Mouse (Mus musculus) gastrocnemius, adult 2 months (tissue): ENCODE results near the gene 1700025C18Rik. TPM values are rescaled to one million over a fixed set of nuclear protein-coding genes. Genes with fewer than 3 reads are reported as not detected.
A peak's percentile ranks its signal among the peaks of the same experiment; 100 is the strongest.

Experiments used
- DNase-seq: peaks from one replicate; pipeline ENCODE4 v3.0.0; 2022
- H3K27ac ChIP-seq: fragments of 200-600 bp; 2 replicates; pipeline ENCODE4 v1.8.1; 2022; ENCODE audit warnings: mild to moderate bottlenecking
- H3K4me3 ChIP-seq: fragments of 200-600 bp; 2 replicates; pipeline ENCODE4 v1.8.1; 2022; ENCODE audit warnings: mild to moderate bottlenecking, moderate library complexity
- CTCF ChIP-seq: fragments of 200-600 bp; IDR thresholded peaks from 2 replicates; pipeline ENCODE4 v1.8.1; 2022; ENCODE audit warnings: antibody characterized with exemption, mild to moderate bottlenecking, moderate library complexity
- intact Hi-C: fragments of 180-260 bp; cut with DNase I; formaldehyde crosslinking; loops from one replicate; pipeline ENCODE4 v1.15.1; 2025
- long read RNA-seq, 2 experiments: library from polyadenylated mRNA; stranded (forward); transcript quantifications; one replicate each; pipeline ENCODE4 v2.0.0; 2021
- total RNA-seq, 2 experiments: library from RNA; stranded (reverse); gene quantifications; 2 replicates each; pipeline ENCODE4 v1.2.3; 2021

1700025C18Rik gene
- total RNA-seq = not detected
- long read RNA-seq, experiment 1 = 0 reads
- long read RNA-seq, experiment 2 = 0 reads

DNA sequence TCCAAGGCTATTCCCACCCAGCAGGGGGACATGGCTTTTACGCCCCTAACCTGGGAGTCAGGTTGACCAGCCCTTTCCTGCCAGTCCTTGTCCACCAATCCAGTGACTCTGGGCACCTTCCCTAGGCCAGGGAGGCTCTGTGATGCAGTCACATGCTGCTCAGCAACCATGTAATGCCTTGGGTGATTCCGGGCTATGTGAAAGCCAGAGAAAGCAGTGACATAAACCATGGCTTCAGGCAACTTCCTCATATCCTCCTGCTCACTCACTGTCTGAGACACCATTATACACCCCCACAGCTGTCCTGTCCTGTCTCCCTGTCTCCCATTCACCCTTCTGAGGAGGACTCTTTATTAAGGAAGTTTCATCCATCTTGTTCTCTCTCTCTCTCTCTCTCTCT, at the start of gene 1700025C18Rik:
1700025C18Rik (minus strand) TSS at position 101 of the 400 bp plus-strand sequence.
- Histone ChIP-seq H3K4me3 (no peak within 1 kb of the TSS), H3K27ac (no peak within 1 kb of the TSS)
- intact Hi-C loops = no loop called here
- no peak for DNase-seq
- TF ChIP-seq CTCF = no peak

DNA sequence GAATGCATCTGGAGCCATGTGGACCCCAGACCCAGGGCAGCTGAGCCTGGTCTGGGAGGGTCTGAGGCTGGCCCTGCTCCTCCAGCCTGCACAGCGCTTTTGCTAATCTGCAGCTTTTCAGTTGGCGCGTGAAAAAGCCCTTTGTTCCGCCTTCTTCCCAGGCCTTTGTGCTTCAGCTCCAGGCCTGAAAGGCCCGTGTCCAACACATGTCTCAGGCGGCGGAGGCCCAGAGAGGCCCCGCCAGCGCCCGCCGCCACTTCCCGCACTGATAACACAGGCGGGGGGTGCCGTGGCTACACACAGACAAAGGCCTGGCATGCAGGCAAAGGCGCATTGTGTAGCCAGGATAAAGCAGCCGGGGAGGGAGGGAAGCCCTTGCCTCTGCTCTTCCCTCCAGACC, 45.5 kb upstream of the 1700025C18Rik start:
- Histone ChIP-seq H3K27ac (no peak overlapping the region), H3K4me3 (no peak overlapping the region)
- DNase-seq = no peak
- intact Hi-C loops = no loop called here
- TF ChIP-seq CTCF = no peak

- TF ChIP-seq CTCF = no peak
- H3K4me3 ChIP-seq = no peak overlapping the region
- intact Hi-C loops = no loop called here
- no peak overlapping the region for H3K27ac ChIP-seq
- DNase-seq = no peak
These were observed 43.0 kb upstream of the 1700025C18Rik start for GRCm38 (mm10) chr2:165133566-165133965.

GRCm38 (mm10) chr2:165131428-165131827, 40.9 kb upstream of the 1700025C18Rik start:
- TF ChIP-seq CTCF = no peak
- intact Hi-C loops = no loop called here
- Histone ChIP-seq H3K4me3 (no peak overlapping the region), H3K27ac (no peak overlapping the region)
- DNase-seq = no peak

DNA sequence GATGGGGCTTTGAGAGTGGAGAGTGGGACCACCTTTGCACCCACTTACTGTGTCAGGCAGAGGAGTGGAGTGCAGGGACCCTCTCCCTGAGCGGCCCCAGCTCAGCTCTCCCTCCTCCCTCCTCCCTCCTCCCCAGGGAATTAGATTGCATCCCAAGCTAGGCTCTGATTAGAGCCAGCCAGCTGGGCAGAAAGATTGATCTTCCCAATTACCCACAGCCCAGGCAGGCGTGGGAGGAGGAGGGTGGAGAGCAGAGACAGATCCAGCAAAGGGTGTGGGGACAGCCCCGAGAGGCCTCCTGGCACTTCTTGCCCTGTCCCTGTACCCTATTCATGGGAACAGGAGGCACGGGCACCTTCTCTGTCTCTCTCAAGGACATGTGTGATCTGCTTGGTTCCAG, 38.6 kb upstream of the 1700025C18Rik start:
- intact Hi-C loops = no loop called here
- Histone ChIP-seq H3K27ac (no peak overlapping the region), H3K4me3 (no peak overlapping the region)
- no peak for TF ChIP-seq CTCF
- DNase-seq = no peak

DNA sequence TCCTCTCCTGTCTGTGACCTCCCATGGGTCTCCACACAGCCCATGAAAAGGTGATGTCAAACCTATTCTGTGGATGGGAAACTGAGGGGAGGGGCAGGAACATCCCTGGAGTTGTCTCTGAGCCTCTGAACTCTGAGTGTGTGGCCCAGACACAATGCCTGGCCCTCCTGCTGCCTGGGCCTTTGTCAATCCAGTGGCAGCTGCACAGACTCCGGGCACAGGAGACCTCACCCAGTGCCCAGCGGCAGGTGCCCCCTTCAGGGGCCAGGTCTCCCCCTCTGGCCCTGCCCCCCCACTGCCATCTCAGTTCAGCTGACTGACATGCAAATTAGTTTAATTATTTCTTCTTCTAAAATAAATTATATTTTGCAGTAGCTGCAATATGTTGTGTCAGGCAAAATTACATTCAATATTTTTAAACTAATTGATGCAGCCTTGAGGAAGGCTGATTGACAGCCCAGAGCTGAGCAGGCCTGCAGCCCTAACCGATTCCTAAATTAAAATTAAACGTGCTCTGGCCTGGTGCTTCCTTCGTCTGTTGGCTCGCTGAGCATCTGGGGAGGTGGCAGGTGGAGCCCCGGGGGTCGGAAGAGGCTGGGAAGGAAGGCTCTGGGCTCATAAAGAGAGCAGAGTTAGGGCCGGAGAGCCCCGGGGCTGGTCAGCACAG, 36.5 kb upstream of the 1700025C18Rik start:
- intact Hi-C loops = no loop called here
- Histone ChIP-seq H3K27ac (no peak overlapping the region), H3K4me3 (no peak overlapping the region)
- no peak for TF ChIP-seq CTCF
- no peak for DNase-seq

GRCm38 (mm10) chr2:165121206-165121840, 30.8 kb upstream of the 1700025C18Rik start:
- DNase-seq = no peak
- Histone ChIP-seq H3K27ac (no peak overlapping the region), H3K4me3 (no peak overlapping the region)
- intact Hi-C loops = no loop called here
- no peak for TF ChIP-seq CTCF

DNA sequence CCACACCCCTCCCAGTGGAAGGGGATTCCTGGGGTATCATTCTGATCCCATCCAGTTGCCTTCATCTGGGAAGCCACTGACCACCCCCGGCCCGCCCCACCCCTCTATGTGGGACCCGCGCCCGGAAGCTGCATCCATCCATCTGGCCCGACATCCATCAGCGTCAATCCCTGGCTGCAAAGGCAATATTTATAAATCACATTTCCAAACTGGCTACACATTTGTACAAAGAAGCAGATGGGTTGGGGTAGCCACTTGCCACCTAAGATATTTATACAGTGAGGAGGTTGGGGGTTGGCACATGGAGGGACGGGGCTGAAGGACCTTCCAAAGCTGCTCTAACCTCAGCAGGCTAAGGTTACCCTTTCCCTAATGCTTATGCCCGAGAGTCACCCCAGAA, 30.2 kb upstream of the 1700025C18Rik start:
- no peak for DNase-seq
- no peak overlapping the region for H3K27ac ChIP-seq
- no peak overlapping the region for H3K4me3 ChIP-seq
- no peak for TF ChIP-seq CTCF
- intact Hi-C loops = no loop called here

DNA sequence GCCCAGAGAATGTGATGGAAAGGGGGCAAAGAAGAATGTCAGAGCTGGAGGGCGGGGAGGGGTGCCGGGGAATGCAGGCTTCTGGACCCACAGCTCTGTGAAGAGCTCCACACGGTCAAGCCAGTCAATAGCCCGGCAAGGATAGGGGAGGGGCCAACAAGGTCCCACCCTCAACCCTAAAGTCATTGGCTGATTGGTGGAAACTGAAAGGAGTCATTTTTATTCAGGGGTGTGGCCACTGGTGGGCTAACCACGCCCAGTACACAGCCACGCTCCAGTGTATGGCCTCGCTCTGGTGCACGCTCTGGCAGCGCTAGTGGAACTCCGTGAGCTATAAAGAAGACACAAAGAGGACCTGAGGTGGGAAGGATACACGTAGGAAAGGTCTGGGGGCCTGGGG, 23.2 kb upstream of the 1700025C18Rik start:
- no peak for TF ChIP-seq CTCF
- no peak for DNase-seq
- H3K4me3 ChIP-seq = no peak overlapping the region
- no peak overlapping the region for H3K27ac ChIP-seq
- intact Hi-C loops = loop anchor here (5.0 to 10.0 kb wide), 2 partner anchors 41 to 149 kb away; partner anchors contain the start of gene Slc12a5

- H3K4me3 ChIP-seq = no peak overlapping the region
- peak; percentile 88 for DNase-seq
- no peak overlapping the region for H3K27ac ChIP-seq
- TF ChIP-seq CTCF = peak; percentile 88
- intact Hi-C loops = loop anchor here (5.0 to 10.0 kb wide), 2 partner anchors 40 to 147 kb away; partner anchors contain the start of gene Slc12a5
These were observed 21.6 kb upstream of the 1700025C18Rik start for GRCm38 (mm10) chr2:165112149-165112548.

- Histone ChIP-seq H3K27ac (no peak overlapping the region), H3K4me3 (no peak overlapping the region)
- intact Hi-C loops = no loop called here
- TF ChIP-seq CTCF = no peak
- no peak for DNase-seq
These were observed 16.0 kb upstream of the 1700025C18Rik start for GRCm38 (mm10) chr2:165106585-165106984.

- Histone ChIP-seq H3K4me3 (no peak overlapping the region), H3K27ac (no peak overlapping the region)
- DNase-seq = no peak
- intact Hi-C loops = no loop called here
- TF ChIP-seq CTCF = no peak
These were observed 15.0 kb upstream of the 1700025C18Rik start for GRCm38 (mm10) chr2:165105513-165106079.

- intact Hi-C loops = no loop called here
- Histone ChIP-seq H3K27ac (no peak overlapping the region), H3K4me3 (no peak overlapping the region)
- no peak for DNase-seq
- TF ChIP-seq CTCF = no peak
These were observed 12.4 kb upstream of the 1700025C18Rik start for GRCm38 (mm10) chr2:165102920-165103319.
